Mouse (Mus musculus): ENCODE results near the gene Alg3. TPM values are rescaled to one million over a fixed set of nuclear protein-coding genes. Genes with fewer than 3 reads are reported as not detected.

Gene Alg3
- total RNA-seq, 1 experiment from 2014 or later = 17.0 TPM

GRCm38 (mm10) chr16:20610501-20611356 lies 806 bp downstream of the Alg3 start:
- peak; percentile 80 for ATAC-seq (replicated peaks; ENCODE audit: low read depth, poor library complexity, severe bottlenecking)

DNA sequence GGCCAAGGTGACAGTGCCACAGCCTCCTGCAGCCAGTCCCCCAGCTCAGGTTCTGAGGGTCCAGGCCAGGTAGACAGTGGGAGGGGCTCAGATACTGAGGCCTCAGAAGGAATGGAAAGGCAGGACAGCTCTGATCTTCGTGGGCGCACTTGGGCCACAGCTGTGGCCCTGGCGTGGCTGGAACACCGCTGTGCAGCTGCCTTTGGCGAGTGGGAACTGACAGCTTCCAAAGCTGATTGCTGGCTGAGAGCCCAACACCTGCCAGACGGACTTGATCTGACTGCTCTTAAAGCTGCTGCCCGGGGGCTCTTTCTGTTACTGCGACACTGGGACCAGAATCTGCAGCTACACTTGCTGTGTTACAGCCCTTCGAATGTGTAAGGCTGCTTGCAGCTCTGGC lies 6.8 kb downstream of the Alg3 start:
- ATAC-seq (replicated peaks; ENCODE audit: low read depth, poor library complexity, severe bottlenecking) = no peak

DNA sequence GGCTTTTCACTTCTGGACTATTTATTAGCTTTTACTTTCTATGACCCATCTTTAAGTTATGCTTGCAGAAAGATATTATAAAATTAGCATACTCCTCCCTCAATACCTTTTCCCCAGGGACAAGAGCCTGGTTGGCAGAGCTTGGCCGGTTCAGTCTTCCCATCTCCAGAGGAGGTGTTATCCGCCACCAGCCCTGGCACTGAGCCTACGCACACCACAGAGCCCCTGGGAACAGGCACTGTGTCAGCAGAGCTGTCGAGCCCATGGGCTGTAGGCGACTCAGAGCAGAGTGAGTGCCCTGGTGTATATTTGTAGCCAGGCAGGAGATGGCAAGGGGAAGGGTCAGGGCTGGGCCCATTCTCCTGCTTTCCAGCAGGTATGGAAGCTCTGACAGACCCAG lies 11.0 kb downstream of the Alg3 start:
- ATAC-seq (replicated peaks; ENCODE audit: low read depth, poor library complexity, severe bottlenecking) = no peak

GRCm38 (mm10) chr16:20596687-20597441 lies 14.7 kb downstream of the Alg3 start:
- ATAC-seq (replicated peaks; ENCODE audit: low read depth, poor library complexity, severe bottlenecking) = no peak

DNA sequence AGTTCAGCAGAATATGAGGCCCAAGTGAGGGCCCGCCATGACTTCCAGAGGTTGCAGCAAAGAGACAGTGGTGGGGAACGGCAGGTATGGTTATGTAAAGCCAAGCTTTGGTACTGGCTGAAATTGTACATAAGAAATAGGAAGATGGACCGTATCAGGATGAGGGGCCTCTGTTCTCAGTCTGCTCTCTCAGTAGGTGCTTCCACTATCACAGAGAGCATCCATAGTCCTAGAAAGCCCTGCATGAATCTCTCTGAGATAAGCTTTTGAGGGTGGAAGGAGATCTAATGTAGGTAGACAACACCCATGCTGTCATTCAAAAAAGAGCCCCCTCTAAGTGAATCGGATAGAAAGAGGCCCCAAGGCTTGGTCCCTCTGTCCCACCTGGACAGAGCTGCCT lies 15.8 kb downstream of the Alg3 start:
- ATAC-seq (replicated peaks; ENCODE audit: low read depth, poor library complexity, severe bottlenecking) = no peak

GRCm38 (mm10) chr16:20595060-20595673 lies 16.4 kb downstream of the Alg3 start:
- peak; percentile 37 for ATAC-seq (replicated peaks; ENCODE audit: low read depth, poor library complexity, severe bottlenecking)

- no peak for ATAC-seq (replicated peaks; ENCODE audit: low read depth, poor library complexity, severe bottlenecking)
Observed at GRCm38 (mm10) chr16:20591076-20591705, 20.3 kb downstream of the Alg3 start.

DNA sequence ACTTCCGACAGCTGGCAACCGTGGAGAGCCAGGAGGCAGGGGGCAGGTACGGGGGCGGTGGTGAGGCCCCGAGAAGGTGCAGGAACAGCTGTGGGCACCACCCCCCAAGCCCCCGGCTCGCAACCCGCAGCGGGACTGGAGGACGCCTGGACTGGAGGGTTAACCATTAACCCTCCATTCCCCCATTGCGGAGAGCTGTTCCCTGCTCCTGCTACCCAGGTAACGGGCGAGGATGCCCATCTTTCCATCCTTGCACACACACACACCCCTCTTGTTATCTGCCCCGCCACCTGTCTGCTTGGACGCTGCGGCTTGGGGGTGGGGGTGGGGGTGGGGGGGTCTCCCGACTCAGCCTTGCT lies 20.9 kb downstream of the Alg3 start:
- no peak for ATAC-seq (replicated peaks; ENCODE audit: low read depth, poor library complexity, severe bottlenecking)

DNA sequence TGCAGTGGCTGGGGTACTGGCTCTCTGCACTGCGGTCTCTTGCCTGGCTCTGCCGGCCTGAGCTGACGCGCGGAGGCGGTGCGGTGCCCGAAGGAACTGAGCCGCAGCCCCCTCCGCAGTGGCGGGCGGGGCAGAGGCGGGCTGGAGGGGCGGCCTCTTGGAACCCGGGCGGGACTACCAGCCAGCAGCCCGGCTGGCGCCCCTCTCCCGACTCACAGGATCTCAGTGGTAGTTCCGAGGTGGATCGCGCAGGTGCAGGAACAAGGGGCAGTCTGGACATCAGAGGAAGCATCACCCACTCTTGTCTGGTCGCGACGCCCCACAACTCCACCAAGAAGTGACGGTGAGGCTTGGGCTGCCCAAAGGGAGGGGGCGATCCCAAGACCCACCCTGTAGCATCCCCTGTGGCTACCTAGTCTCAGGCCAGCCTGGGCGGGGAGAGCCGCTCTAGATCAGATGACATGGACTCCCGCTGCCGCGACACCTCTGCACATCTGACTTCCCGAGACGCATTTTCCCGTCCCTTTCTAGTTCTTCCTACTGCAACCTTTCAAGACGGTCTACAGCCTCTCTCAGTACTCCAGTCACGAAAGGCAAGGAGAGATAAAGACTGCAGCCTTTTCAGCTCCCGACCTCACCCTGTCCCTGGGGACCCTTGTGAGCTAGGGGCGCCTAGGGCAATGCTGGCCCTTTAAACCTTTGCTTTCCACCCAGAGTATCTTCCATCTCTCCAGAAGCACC lies 21.4 kb downstream of the Alg3 start:
- 0 out of 2 replicates have a peak, but pooled peaks have one; percentile 23 for ATAC-seq (replicated peaks; ENCODE audit: low read depth, poor library complexity, severe bottlenecking)

- ATAC-seq (replicated peaks; ENCODE audit: low read depth, poor library complexity, severe bottlenecking) = peak; percentile 4; the same call in 1 of the 2 replicates
Observed at GRCm38 (mm10) chr16:20589366-20589938, 22.1 kb downstream of the Alg3 start, which contains the start of gene Vwa5b2. Gene Vwa5b2, plus strand, starts transcription at chr16:20589471.

DNA sequence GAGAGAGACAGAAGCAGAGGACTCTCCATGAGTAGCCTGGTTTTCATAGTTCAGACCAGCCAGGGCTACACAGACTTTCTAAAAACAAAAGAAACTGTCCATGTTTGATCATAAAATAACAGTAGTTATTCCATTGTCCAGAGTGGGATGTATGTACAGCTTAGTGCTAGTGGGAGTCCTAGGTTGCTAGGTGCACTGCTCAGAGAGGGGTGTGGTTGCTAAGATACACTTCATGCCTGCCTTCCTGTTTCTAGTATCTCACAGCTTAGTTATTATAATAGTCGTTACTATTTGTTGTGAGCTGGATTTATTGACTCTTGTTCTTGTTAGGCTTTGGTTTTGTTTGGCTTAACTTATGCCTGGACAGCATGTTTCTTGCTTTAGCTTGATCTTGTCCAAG lies 46.5 kb downstream of the Alg3 start:
- ATAC-seq (replicated peaks; ENCODE audit: low read depth, poor library complexity, severe bottlenecking) = no peak

- no peak for ATAC-seq (replicated peaks; ENCODE audit: low read depth, poor library complexity, severe bottlenecking)
Observed at GRCm38 (mm10) chr16:20557381-20557780, 54.2 kb downstream of the Alg3 start.

Other genes with a start within 250 kb of the Alg3 start
- gene Abcc5, start 185.3 kb downstream of the Alg3 start, total RNA-seq (2017) = 26.6 and 41.7 TPM in 2 replicates
- gene Eif2b5, start 112.9 kb downstream of the Alg3 start, total RNA-seq (2017) = 90.6 and 98.5 TPM in 2 replicates
- gene Dvl3, start 94.8 kb downstream of the Alg3 start, total RNA-seq (2017) = 4.6 and 6.9 TPM in 2 replicates
- gene Ap2m1, start 76.3 kb downstream of the Alg3 start, total RNA-seq (2017) = 158 and 165 TPM in 2 replicates
- 47.9 and 57.6 TPM in 2 replicates for gene Abcf3, start 63.2 kb downstream of the Alg3 start, total RNA-seq (2017)
- not detected in 2 replicates for gene Vwa5b2, start 22.3 kb downstream of the Alg3 start, total RNA-seq (2017)
- 6.1 and 12.1 TPM in 2 replicates for gene Eef1akmt4, start 142 bp downstream of the Alg3 start, total RNA-seq (2017)
- gene Gm49333, start 125 bp downstream of the Alg3 start, total RNA-seq (2017) = not detected in 2 replicates
- gene Camk2n2, start 9.6 kb upstream of the Alg3 start, total RNA-seq (2017) = not detected in 2 replicates
- 0.29 TPM in 1 of 2 replicates, not detected in the other for gene Ece2, start 18.1 kb upstream of the Alg3 start, total RNA-seq (2017)
- gene Psmd2, start 39.9 kb upstream of the Alg3 start, total RNA-seq (2017) = 190 and 205 TPM in 2 replicates
- gene Eif4g1, start 56.6 kb upstream of the Alg3 start, total RNA-seq (2017) = 305 and 334 TPM in 2 replicates
- gene Fam131a, start 81.5 kb upstream of the Alg3 start, total RNA-seq (2017) = not detected in 2 replicates
- 78.5 and 115 TPM in 2 replicates for gene Polr2h, start 105.9 kb upstream of the Alg3 start, total RNA-seq (2017)
- gene Clcn2, start 106.0 kb upstream of the Alg3 start, total RNA-seq (2017) = 1.9 and 7.3 TPM in 2 replicates
- gene Chrd, start 121.4 kb upstream of the Alg3 start, total RNA-seq (2017) = not detected in 2 replicates
- gene Thpo, start 122.8 kb upstream of the Alg3 start, total RNA-seq (2017) = not detected in 2 replicates

Measured in common myeloid progenitor, adult 5-6 weeks (primary cell).